Mouse (Mus musculus) kidney, embryonic 14.5 days (tissue): ENCODE measurements around the gene Olfr1201. TPM values are rescaled to one million over a fixed set of nuclear protein-coding genes. Genes with fewer than 3 reads are reported as not detected.

Experiments used
- ATAC-seq: fragments of 200-750 bp; cut with Nextera tagmentation; 2 replicates; pipeline ENCODE4 v1.8.0; 2017; ENCODE audit warnings: moderate number of reproducible peaks, mild to moderate bottlenecking, moderate TSS enrichment, moderate library complexity; ENCODE audit not compliant: low FRiP score, low TSS enrichment
- H3K27ac ChIP-seq: fragments of 300-500 bp; sonication (generic); 2 replicates; pipeline ENCODE4 v1.5.1; 2014; ENCODE audit warnings: low read depth, mild to moderate bottlenecking, low read length, moderate library complexity, mixed read lengths
- H3K27me3 ChIP-seq: fragments of 300-500 bp; sonication (generic); 2 replicates; pipeline ENCODE4 v1.6.1; 2014; ENCODE audit warnings: mild to moderate bottlenecking, low read length; ENCODE audit not compliant: control insufficient read depth, insufficient read depth
- H3K36me3 ChIP-seq: fragments of 300-500 bp; sonication (generic); 2 replicates; pipeline ENCODE4 v1.6.1; 2014; ENCODE audit warnings: low read length, mixed read lengths; ENCODE audit not compliant: control insufficient read depth, insufficient read depth
- H3K4me1 ChIP-seq: fragments of 300-500 bp; sonication (generic); 2 replicates; pipeline ENCODE4 v1.6.1; 2014; ENCODE audit warnings: low read length, mixed read lengths; ENCODE audit not compliant: control insufficient read depth, insufficient read depth
- H3K4me2 ChIP-seq: fragments of 300-500 bp; sonication (generic); replicated peaks from 2 replicates; pipeline ENCODE4 v1.6.1; 2014; ENCODE audit warnings: low read depth, mild to moderate bottlenecking, low read length
- H3K4me3 ChIP-seq: fragments of 300-500 bp; sonication (generic); 2 replicates; pipeline ENCODE4 v1.5.1; 2014; ENCODE audit warnings: mild to moderate bottlenecking, low read length
- H3K9ac ChIP-seq: fragments of 300-500 bp; sonication (generic); 2 replicates; pipeline ENCODE4 v1.6.1; 2014; ENCODE audit warnings: low read depth, mild to moderate bottlenecking, low read length, moderate library complexity
- H3K9me3 ChIP-seq: fragments of 300-500 bp; sonication (generic); 2 replicates; pipeline ENCODE4 v1.6.1; 2016; ENCODE audit warnings: low read length; ENCODE audit not compliant: control insufficient read depth
- WGBS: fragments of 180-500 bp; shearing (Covaris S2); extraction: QIAGEN DNeasy Blood & Tissue Kit; methylation state at CpG from one replicate; pipeline ENCODE4 v1.1.7; 2014; 5-methylcytosine and 5-hydroxymethylcytosine counted together
- polyA plus RNA-seq: library from polyadenylated mRNA; unstranded; fragments of >200 nt; fragmentation: Nextera tagmentation; extraction: Ambion mirVana; gene quantifications from 2 replicates; pipeline ENCODE4 v1.2.1, GENCODE M21; 2014

Gene Olfr1201
- polyA plus RNA-seq: not detected in 2 replicates

DNA sequence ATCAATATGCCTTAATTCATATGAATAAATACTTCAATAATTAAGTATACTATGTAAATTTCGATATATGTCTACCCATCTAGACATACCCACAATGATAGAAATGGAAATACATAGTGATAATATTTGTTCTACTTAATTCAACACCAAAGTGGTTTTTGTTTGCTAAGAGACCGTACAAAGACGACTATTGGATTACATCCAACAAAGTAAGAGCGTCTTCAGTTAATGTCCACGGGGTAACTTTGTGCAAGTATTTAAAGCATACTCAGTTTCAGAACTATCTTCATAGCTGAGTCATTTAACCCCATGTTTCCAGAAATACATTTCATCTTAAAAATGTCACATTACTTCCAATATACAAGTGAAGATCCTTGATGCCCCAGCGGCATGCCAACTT, at the start of gene Olfr1201:
Gene Olfr1201 (plus strand): TSS at position 301 of the 400 bp plus-strand sequence.
- H3K4me1 ChIP-seq: no peaks in the 10 kb centered on the region
- H3K27ac ChIP-seq: no peak within 1 kb of the TSS
- H3K36me3 ChIP-seq: no peaks in the 10 kb centered on the region
- no peaks in the 10 kb centered on the region for H3K9me3 ChIP-seq
- ATAC-seq: no peak
- H3K27me3 ChIP-seq: no peaks in the 10 kb centered on the region
- H3K4me3 ChIP-seq: no peak within 1 kb of the TSS
- WGBS: 85% methylated on average over 6 of the region's 6 CpGs
- H3K9ac ChIP-seq: no peak within 1 kb of the TSS
- no peak within 1 kb of the TSS for H3K4me2 ChIP-seq

DNA sequence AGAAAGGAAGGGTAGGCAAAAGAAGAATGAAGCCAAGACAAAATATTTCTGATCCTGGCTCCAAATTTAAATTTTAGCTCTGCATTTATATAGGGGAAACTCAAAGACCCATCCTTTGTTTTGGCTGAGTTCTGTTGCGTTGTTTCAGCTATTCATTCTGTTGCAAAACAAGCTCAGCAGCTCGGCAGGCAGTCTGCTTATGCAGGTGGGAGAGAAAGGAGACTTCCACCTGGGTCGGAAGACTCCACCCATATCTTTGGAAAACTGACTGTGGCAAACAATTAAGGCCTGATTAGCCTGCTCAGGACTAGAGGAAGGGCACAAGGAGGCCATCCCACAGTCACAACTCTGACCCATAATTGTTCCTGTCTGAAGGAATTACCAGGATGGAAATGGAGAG, 49.5 kb upstream of the Olfr1201 start:
- no peaks in the 10 kb centered on the region for H3K4me1 ChIP-seq
- no peaks in the 10 kb centered on the region for H3K36me3 ChIP-seq
- H3K4me3 ChIP-seq: no peak overlapping the region
- H3K27ac ChIP-seq: no peak overlapping the region
- H3K4me2 ChIP-seq: no peak overlapping the region
- no peak overlapping the region for H3K9ac ChIP-seq
- WGBS: 85% methylated on average over 3 of the region's 3 CpGs
- ATAC-seq: no peak
- H3K9me3 ChIP-seq: no peaks in the 10 kb centered on the region
- no peaks in the 10 kb centered on the region for H3K27me3 ChIP-seq

GRCm38 (mm10) chr2:88751270-88751669, 41.6 kb upstream of the Olfr1201 start, which contains the start of gene Olfr1198:
Gene Olfr1198 (minus strand): TSS chr2:88751370.
- Histone ChIP-seq H3K27me3 (no peaks in the 10 kb centered on the region), H3K4me3 (no peak within 1 kb of the TSS), H3K27ac (no peak within 1 kb of the TSS), H3K9ac (no peak within 1 kb of the TSS), H3K4me1 (no peaks in the 10 kb centered on the region), H3K4me2 (no peak within 1 kb of the TSS), H3K36me3 (no peaks in the 10 kb centered on the region), H3K9me3 (no peaks in the 10 kb centered on the region)
- ATAC-seq: no peak
- WGBS: 92% methylated on average over 2 of the region's 2 CpGs

DNA sequence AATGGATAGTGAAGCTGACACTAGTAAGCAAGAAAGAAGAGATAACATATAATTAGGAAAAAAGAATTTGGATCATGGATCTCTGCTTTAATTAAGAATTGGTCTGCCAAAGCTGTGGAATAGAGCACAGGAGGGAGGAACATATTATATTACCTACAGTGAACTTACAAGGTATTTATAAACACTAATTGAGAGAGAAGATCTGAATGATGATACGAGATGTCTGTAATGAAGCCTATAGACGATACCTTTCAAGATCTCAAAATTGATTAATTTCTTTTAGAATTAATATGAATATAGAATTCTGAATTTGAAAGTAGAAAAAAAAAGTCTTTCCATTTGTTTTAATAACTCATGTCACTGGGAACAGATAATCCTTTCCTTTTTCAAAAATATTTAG, 32.5 kb upstream of the Olfr1201 start, which contains the start of gene Olfr1199:
Gene Olfr1199 (minus strand): TSS at position 101 of the 400 bp plus-strand sequence.
- Histone ChIP-seq H3K9ac (no peak within 1 kb of the TSS), H3K9me3 (no peaks in the 10 kb centered on the region), H3K4me1 (no peaks in the 10 kb centered on the region), H3K36me3 (no peaks in the 10 kb centered on the region), H3K4me2 (no peak within 1 kb of the TSS), H3K4me3 (no peak within 1 kb of the TSS), H3K27ac (no peak within 1 kb of the TSS), H3K27me3 (no peaks in the 10 kb centered on the region)
- ATAC-seq: no peak
- 92% methylated on average over 2 of the region's 2 CpGs for WGBS

DNA sequence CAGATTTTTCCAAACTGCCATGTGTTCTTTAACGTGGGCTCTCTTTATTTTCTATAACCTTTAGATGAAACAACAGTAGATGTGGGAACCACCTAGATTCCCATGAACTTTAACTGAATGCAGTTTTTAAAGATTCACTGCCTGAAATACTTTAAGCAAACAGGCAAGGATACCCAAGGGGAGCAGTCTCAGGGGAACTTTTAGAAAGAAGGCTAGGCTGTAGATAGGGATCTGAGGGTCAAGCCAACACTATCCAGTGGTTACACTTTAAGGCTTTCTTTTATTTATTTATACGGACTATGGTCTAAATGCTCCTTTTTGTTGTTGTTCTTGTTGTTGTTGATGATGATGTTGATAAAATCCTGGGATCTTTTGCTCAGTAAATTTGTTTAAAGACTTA, 22.4 kb upstream of the Olfr1201 start, which contains the start of gene Olfr1200:
Gene Olfr1200 (minus strand): TSS at position 101 of the 400 bp plus-strand sequence.
- H3K36me3 ChIP-seq: no peaks in the 10 kb centered on the region
- H3K4me1 ChIP-seq: no peaks in the 10 kb centered on the region
- no peak within 1 kb of the TSS for H3K4me2 ChIP-seq
- 72% methylated on average over 2 of the region's 2 CpGs for WGBS
- no peak within 1 kb of the TSS for H3K9ac ChIP-seq
- H3K27ac ChIP-seq: no peak within 1 kb of the TSS
- H3K9me3 ChIP-seq: no peaks in the 10 kb centered on the region
- ATAC-seq: no peak
- H3K27me3 ChIP-seq: no peaks in the 10 kb centered on the region
- no peak within 1 kb of the TSS for H3K4me3 ChIP-seq

- Histone ChIP-seq H3K9ac (no peak within 1 kb of the TSS), H3K4me2 (no peak within 1 kb of the TSS), H3K4me1 (no peaks in the 10 kb centered on the region), H3K27me3 (no peaks in the 10 kb centered on the region), H3K36me3 (no peaks in the 10 kb centered on the region), H3K9me3 (no peaks in the 10 kb centered on the region), H3K27ac (no peak within 1 kb of the TSS), H3K4me3 (no peak within 1 kb of the TSS)
- no peak for ATAC-seq
- 82% methylated on average over 1 of the region's 1 CpGs for WGBS
Observed at GRCm38 (mm10) chr2:88814196-88814595, 21.4 kb downstream of the Olfr1201 start, which contains the start of gene Olfr1202. Gene Olfr1202 (plus strand): TSS chr2:88814496.

DNA sequence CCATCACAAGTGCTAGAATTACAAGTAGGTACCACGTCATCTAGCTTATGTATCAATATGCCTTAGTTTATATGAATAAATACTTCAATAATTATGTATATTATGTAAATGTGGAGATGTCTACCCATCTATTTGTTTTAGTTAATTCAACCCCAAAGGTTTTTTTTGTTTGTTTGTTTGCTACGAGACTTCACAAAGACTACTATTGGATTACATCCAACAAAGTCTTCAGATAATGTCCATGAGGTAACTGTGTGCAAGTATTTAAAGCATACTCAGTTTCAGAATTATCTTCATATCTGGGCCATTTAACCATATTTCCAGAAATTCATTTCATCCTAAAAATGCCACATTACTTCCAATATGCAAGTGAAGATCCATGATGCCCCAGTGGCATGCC, 36.6 kb downstream of the Olfr1201 start, which contains the start of gene Olfr1205:
Gene Olfr1205 (plus strand): TSS at position 301 of the 400 bp plus-strand sequence.
- WGBS: 94% methylated on average over 2 of the region's 2 CpGs
- H3K4me1 ChIP-seq: no peaks in the 10 kb centered on the region
- H3K27ac ChIP-seq: no peak within 1 kb of the TSS
- H3K4me3 ChIP-seq: no peak within 1 kb of the TSS
- H3K27me3 ChIP-seq: no peaks in the 10 kb centered on the region
- H3K9ac ChIP-seq: no peak within 1 kb of the TSS
- ATAC-seq: no peak
- H3K9me3 ChIP-seq: no peaks in the 10 kb centered on the region
- no peaks in the 10 kb centered on the region for H3K36me3 ChIP-seq
- no peak within 1 kb of the TSS for H3K4me2 ChIP-seq

DNA sequence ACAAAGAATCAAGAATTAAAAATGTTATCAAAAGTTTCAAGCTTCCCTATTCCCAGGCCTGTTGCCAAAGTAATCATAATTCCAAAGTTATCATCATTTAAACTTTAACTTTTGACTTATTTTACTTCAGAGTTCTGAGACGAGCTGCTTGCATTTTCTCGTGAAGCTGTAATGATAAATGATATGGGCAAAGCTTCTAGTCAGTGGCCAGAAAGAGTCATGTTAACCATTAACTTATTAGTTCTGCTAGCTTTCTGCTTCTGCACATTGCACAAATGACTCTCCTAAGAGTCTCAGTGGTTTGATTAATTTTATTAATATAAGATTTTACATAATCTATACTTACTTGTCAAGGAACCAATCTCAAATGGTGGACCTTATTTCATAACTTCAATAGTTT, 45.6 kb downstream of the Olfr1201 start:
- ATAC-seq: no peak
- WGBS: 57% methylated on average over 2 of the region's 2 CpGs
- Histone ChIP-seq H3K4me2 (no peak overlapping the region), H3K27me3 (no peaks in the 10 kb centered on the region), H3K9me3 (no peaks in the 10 kb centered on the region), H3K9ac (no peak overlapping the region), H3K4me1 (no peaks in the 10 kb centered on the region), H3K4me3 (no peak overlapping the region), H3K36me3 (no peaks in the 10 kb centered on the region), H3K27ac (no peak overlapping the region)
